Mouse (Mus musculus): Measurements from ENCODE around the gene Slc25a21.

DNA sequence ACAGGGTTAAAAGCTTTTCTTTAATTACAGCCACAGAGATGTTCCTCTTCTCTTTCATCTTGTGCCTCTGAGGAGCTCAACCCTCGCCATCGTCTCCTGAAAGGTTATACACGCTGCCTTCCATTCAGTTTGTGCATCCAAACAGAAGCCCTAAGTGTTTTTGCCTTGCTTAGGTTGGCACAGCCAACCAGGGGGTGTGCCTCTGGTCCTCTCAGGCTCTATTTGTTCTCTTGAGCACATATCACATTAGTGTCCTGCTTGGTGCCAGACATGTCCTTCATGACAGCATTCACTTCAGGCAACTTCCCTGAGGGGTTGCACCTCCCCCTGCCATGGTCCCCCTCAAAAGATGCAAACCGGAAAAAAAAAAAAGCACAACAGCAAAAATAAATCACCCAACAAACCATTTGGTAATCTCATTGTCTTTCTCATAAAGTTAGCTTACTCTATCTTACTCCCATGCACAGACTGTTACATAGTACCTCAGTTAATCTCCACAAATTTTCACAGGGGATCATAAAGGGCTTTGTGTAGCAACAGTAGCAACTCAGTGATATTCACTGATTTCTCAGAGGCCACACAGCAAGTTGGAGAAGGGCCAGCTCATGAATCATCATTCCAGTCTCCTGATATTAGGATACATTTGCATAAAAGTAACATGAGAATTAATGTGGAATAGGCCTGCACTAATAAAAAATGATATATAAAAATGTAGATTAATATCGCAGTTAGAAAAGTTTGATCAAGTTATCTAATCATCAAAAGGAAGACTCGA lies 398.4 kb downstream of the Slc25a21 start:
- no peak for TF ChIP-seq POLR2A (IDR thresholded peaks at IDR 0.05; ENCODE audit: extremely low read depth, insufficient read depth, low read length)
- TF ChIP-seq CTCF (IDR thresholded peaks at IDR 0.05; ENCODE audit: extremely low read depth, insufficient read depth, low read length): no peak
